Mouse (Mus musculus) thymus, postnatal 36 days (tissue): Measurements from ENCODE around the gene Corin.

Experiments used
- DNase-seq, 2 experiments: peaks; one replicate each; pipeline ENCODE4 v3.0.0; 2022; ENCODE audit warnings: mixed read lengths in 2 of 2

Gene Corin

DNA sequence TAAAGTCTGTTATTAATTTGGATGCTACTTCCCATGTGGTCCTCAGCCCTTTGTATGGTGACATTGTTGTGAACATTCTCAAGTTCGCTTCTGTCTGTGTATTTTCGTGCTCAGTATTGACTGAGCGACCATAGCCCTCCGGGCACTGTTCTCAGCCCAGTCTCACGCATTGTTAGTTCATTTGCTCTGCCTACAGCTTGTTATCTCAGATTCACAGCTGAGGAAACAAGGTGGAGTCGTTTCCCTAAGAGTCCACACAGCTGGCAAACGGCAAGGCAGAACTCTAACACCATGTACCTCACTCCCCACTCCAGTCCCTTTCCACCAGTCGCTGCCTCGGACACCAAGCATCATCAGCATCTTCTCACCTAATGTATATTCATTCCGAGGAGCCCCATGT, 63.1 kb downstream of the Corin start:
- DNase-seq, result no peak

DNA sequence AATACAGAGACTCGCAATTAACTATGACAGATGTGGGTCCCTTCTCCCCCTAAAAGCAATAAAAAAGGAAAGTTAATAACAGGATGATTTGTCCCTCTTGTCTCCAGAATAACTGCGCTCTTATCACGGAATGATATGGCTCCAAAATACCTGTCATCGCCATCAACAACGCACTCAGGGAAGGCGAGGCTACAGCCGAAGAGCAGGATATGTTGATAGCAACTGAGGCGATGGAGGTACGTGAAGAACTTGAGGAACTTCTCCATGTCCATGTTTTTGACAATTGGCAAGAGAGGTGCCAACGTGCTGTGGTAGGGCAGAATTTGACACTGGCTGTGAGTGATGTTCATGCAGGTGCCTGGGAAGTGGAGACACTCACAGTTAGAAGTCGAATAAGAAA, 69.2 kb downstream of the Corin start:
- DNase-seq, result no peak

DNA sequence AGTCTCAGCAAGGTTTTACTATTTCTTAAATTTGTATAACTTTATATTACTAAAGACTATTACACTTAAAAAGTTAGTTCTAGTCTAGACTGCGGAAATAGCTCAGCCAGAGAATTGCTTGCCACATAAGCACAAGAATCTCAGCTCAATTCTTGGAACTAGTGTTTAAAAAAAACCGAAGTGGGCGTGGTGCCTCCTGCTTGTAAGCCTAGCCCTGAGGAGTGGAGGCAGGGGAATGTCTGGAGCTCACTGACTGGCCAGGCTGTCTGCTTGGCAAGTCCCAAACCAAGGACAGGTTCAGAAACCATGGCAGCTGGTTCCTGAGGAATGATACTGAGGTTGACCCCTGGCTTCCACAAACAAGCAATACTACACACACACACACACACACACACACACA, 72.4 kb downstream of the Corin start:
- no peak for DNase-seq

DNA sequence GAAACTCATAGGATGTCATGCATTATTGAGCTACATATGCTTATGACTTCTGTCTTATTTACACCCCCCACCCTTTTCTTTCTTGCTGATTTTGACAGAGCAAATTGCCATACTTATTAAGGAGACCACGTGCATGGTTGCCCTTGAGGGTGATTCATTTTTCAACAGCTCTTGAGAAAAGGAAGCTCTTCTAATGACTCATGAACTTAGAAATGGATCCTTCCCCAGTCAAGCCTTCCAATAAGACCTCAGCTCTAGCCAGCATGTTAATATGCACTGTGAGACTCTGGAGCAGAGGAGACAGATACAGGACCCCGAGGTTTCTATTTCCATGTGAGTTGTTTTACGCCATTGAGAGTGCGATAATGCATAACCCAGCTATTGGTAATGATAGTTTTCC, 76.7 kb downstream of the Corin start:
- DNase-seq, result no peak

DNA sequence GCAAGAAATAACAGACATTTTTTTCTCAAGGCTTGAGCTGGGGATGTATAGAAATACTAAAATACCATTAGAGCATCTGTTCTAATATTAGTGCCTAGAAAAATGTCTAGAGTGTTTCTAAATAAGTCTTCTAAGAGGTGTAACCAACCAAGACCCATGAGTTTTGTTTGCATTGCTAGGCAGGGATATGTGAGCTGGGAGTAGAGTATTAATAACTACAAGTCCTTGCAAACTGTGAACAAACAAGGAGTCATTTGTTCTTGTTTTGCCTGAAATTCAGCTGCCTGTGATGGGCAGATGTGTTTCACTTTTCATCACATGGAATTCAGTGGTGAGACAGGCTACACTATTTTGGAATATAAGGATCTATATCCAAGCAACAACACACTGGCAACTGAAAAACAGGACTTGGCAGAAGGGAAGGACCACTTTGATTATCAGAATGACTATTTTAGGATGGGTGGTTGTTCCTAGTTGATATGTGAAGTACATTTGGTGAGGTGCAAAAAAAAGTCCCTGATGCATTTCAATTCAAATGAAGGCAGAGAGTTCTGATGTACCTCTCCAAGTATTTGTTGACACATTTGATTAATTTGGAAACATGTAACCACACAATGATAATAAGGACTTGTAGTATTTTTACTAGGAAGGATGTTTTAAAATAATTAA, 78.8 kb downstream of the Corin start:
- DNase-seq, result no peak

DNA sequence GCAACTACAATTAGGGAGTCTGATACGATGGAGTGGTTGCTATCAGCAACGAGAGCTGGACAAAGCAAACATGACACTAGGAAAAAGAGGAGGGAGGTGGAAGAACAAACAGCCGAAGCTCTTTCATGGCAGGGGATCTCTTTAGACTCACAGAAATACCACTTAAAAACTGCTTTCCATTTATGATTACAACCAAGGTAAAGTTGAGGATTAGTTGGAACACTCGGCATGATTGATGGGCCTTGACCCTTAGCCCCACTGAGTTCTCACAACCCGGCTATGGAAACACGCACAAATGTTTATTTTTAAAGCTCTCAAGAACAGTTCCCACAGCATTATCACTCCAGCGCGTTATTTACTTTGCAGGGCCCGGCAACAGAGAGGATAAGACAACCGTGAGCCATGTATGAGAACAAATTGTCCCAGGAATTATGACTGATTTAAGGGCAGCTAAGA, 92.4 kb downstream of the Corin start:
- no peak for DNase-seq

DNA sequence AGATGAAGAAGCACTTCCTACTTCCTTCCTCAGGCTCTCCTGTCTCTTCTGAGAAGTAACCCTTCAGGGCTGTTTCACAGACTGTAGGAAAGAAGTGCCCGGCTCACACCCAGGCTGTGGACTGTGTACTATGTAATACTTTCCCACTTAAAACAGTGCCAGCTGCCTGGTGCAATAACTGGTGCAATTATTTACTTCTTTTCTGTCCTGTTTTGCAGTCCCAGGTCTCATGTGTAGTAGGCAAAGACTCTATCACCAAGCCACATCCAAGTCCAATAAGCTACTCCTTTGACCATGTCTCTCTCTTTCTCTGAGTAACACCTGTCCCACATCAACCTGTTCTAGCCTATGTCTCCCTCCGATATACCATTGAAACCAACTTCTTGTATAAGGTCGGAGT, 93.4 kb downstream of the Corin start:
- no peak for DNase-seq

DNA sequence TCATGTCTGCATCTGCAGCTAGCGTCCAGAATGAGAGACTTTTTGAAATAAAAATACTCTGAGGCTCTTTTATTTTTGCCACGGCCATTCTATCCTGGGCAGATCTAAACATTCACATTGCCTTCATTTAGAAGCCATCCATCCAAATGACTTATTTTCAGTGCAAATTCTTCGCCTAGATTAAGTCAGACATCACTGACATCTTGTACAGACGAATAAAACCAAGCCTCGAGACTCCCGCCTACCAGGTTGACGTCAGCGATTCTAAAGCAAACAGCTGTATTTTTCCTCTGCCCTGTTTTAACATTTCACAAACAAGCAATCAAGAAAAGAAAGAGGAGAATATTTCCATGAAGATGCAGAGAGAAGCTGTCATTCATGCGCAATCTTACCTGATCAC, 100.9 kb downstream of the Corin start:
- no peak for DNase-seq

DNA sequence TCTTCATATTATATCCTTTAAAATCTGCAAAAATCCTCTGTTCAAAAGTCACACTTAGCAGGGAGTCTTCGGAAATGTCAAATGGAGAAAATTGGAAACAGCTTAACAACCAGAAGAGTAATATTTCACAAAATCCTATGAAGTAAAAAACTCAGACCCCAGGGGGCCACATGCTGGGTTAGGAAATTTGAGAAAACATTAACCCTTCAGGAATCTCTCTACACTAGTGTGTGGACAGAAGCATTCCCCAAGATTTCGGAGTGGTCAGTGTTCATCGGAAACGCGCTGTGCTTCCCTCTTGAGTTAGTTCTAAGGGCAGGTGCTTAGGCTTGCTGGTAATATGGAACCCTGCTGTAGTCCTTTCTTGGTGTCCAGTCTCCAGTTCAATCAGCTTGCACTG, 101.4 kb downstream of the Corin start:
- no peak for DNase-seq

DNA sequence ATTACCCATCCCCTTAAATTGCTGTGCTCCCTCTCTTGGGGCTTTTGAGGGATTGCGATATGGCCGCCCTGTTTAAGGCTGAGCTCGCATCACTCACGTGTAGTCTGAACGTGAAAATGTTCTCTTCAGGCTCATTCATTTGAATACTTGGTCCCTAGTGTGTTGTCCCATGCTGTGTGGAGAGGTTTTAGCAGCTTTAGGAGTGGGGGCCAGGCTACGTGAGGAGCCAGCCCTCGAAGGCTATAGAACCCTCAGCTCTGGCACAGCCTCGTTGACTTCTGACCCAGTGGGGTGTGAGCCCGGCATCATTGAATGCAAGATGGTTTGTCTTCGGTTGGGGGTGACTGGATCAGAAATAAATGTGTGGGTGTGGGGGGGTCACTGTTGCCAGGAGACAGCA, 102.5 kb downstream of the Corin start:
- no peak for DNase-seq

DNA sequence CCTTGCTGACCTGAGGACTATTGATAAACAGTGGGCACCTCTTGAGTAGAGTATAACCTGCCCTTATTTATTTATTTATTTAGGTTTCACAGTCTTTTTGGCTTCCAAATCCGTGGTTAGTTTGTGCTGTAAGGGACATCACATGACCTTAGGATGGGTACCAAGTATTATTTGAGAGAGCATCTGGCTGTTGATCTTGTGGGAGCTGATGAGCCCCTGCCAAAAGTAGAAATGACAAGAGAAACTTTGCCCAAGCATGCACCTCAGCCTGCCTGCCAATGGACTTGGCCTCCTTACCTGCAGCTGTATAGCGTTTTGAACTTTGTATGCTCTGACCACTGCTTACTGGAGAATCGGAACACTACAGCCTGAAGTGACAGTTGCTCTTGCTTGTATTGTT, 103.0 kb downstream of the Corin start:
- DNase-seq, result no peak

DNA sequence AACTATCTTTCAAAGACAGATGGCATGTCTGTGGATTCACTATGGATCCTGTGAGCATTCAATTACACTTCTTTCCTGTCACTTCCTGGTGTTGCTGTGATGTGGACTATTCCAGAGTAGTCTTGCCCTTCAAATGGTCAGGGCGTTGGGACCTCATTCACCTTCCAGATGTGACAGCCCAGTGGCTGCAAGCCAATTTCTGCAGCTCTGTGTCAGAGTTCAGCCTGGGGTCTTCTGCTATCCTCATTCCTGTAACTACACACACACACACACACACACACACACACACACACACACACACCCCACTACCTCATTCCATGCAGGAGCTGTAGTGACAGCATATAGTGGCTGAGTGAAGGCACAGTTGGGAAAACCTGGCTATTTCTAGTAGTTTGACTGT, 122.1 kb downstream of the Corin start:
- DNase-seq, result no peak

DNA sequence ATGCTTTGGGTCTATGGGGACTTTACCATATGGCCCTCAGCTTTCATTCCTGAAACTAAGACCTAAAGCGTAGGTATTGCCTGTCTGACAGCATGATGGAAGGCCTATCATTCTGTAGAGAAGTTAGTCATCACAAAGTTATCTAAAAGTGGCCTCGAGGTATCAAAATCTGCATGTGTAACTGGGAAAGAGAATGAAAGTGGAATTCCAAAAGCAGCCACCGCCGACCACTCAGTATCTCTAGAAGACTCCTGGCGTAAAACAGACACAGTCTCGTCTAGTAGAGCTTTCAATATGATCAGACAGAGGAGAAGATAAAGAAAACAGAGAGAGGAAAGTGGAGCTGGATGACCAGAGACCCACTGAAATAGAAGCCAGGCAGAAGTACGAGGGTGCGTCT, 123.7 kb downstream of the Corin start:
- DNase-seq, result no peak

DNA sequence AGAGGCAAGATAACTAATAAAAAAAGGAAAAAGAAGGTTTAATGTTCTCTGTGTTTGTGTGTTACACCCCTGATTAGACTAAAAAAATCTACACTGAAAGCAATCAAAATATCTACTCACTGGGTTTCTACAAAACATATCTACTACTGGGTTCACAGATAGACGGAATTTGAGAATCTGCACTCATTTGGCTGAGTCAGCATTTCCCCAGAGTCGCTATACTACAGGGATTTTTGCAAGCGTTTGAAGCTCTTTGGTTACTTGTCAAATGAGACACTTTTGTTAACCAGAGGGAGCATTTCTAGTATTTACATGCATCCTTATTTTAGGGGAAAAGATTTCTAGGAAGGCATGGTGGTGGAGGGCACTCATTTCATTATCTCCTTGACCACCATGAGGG, 136.3 kb downstream of the Corin start:
- DNase-seq, result no peak

DNA sequence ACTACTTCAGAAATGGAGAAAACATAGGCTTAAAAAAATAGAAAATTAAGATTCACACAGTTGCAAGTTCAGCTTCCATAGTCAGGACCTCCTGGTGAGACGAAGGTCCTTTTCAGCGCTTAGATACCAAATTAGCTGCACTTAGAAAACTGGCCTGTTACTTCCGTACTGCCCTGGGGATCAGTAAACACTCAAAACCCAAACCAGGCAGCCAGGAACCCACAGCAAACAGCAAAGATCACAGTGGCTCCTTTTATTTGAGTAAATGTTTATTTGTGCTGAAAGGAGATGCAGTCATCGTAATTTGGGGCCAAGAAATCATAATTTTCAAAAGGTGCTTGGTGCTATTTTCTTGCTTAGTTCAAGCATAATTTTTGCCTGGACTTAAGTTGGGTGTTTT, 138.5 kb downstream of the Corin start:
- DNase-seq, result no peak

DNA sequence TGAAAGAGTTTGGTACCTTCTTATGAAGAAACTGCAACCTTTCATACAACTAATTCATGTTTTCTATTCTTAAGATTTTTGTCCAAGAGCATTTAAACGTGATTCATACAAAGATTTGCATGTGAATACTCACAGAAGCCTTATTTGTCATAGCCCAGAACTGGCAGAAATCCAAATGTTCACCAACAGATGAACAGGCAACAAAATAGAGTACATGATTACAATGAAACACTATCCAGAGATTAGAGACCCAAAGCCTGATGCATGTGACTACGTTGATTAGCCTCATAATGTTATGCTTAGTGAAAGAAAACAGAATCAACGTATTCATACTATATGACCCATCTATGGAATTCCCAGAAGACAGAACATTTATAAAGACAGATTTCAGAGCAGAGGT, 140.4 kb downstream of the Corin start:
- no peak for DNase-seq

DNA sequence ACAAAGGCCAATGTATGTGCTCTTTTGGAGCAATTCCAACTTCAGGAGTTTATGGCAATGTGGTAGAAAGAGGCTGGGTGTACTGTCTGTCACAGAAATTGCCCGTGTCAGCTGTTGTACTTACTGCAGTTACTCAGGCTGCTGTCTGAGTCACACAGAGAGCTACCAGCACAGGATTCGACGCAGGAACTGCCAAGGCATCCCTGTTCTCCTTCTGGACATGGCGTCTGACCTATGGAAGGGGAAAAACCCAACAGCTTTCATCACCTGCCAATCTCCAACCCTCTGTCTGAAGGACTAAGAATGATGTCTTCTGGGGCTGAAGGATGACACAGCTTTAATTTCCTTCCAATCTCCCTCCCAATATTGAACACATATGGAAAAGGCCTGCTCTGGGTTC, 150.5 kb downstream of the Corin start:
- no peak for DNase-seq

DNA sequence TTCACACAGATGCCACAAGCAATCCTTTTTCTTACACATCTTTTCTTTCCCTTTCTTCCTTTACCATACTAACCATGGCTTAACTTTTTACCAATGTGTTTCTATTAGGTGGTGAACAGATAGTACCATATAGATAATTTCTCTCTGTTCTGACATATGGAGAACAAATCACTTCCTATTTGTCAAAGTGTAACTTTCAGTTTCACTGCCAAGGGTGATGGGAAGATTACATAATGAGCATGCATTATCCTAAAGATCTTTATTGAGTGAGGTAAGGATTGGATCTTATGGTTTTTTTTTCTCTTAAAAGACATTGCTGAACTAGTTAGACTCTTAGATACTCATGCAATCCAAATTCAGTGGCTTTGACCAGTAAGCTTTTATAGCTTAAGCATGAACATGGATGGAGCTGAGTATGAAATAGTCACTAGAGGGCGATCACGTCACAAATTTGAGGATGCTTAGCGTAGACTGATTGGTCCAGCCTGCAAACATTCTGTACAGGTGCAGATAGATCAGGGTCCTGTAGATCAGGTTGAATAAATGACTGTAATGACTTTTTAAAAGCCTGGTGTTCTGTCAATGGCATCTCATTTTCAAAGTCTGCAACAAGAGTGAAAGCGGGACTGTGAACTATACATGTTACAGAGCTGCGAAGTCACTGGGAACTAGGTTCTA, 154.1 kb downstream of the Corin start:
- no peak for DNase-seq

DNA sequence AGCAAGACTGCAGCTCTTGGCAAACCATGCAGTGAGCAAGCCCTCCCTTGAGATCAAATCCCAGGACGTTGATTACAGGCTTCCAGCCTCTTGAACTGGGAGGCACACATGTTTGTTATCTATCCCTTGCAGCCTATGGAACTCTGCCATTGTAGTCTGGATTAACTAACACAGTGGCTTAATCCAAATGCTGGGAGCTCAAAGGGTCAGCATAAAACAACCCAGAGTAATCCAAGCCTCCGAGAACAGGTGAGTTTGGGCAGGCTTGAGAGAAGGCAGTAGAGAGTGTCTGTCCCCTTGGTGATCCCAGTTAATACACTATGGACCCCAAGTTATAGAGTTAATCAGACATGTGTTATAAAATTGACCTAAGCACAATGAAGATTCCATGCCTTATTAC, 155.7 kb downstream of the Corin start:
- no peak for DNase-seq

DNA sequence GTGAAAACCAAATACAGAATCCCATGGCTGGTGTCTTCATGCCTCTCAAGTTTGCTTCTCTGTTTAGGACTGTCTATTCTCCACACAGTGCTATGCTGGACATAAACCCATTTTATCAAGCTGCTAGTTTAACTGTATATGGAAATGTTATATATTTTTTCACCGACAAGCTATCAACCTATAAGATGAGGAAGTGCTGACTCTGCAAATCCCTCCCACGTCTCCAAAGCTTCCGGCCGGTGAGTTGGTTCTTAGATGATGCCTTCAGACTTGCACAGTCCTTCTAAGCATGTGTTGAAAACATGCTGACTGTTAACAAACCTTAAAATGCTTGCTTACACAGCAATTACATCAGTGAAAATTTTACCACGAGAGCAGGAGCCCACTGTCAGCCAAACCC, 168.4 kb downstream of the Corin start:
- no peak for DNase-seq

DNA sequence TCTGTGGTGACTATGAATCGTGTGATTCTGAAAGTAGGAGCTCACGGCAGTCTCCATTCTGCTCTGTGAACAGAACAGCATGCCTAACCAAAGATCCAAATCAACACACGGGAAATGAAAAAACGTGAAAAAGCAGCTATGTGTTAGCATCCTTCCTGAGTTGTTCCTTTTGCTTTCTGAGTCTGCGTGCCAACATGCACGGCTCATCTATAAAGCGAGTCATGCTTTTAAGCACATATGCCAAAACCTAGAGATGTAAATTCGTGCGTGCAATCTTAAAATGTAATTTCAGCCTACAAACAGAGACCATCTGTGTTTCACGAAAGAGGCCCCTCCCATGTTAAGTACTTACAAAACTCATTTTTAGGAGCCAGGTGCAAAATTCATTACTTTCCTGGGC, 171.4 kb downstream of the Corin start:
- DNase-seq, result no peak

DNA sequence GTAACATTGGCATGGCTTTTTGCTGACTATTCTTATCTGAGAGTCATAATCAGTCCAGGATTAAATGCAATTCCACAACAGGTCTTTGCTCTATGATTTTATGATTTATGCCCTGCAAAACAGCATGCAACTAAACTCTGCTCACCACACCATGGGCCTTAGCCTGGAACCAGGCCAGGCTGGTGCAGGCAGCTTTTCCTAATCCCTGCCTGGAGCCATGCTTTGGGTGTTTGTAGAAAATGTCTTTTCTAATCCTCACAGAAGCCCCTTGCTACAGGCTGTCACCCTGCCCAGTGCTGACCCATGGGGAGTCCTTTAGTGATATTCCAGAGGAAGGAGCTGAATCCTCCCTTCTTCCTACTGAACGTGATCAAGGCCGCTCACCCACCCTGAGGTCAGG, 173.1 kb downstream of the Corin start:
- DNase-seq, result no peak

DNA sequence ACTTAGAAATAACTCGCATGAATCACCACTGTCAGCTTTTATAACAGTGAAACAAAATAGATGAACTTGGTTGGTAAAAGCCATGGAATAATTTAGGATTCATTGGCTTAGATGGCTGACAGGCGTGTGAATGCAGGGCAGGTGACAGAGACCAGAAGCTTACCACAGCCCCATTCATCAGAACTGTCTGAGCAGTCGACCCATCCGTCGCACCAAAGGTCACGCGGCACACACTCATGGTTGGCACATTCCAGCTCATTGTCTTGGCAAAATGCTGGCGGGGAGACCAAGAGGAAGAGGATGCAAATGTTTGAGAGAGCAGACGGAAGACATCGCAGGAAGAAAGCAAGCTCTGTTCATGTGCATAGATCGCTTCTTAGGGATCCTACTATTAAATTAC, 173.6 kb downstream of the Corin start:
- no peak for DNase-seq

DNA sequence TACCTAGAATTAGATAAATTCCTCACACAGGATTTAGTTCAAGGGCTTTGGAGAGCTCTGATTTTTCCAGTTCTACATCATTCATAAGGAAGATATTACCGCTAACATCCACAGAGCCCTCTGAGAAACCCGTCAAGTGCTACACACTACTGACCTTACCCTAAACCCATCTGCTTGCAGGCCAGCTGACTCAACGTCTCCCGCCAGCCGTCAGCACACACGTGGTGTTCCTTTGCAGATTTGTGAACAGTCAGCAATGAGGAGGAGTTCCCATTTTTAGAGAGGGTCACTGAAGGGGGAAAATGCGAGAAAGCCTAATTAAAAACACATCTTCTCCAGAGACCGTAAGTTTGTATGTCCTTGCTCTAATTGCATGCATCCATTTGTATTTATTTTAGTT, 174.8 kb downstream of the Corin start:
- no peak for DNase-seq

DNA sequence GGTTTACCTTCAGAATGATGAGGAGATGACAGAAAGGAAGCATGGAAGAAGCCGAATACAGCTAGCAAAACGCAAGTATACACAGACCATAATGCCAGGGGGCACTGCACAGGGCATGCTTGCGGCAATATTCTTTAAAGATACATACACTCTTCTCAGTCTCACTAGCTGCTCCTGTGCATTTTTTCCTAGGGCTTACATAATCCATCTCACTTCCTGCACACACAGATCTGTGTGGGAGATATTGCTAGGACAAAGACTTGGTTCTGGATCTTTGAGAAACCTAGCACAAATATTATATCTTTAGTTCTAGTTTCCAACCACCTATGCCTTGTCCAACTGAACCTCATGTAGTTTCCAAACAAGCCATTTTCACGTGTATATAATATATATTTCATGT, 189.0 kb downstream of the Corin start:
- DNase-seq, result no peak
